Mouse (Mus musculus): ENCODE data around the gene Ak4. TPM values are rescaled to one million over a fixed set of nuclear protein-coding genes. Genes with fewer than 3 reads are reported as not detected.

Ak4 gene
- total RNA-seq, 2 experiments from 2014 or later = 1.6 to 2.7 TPM

DNA sequence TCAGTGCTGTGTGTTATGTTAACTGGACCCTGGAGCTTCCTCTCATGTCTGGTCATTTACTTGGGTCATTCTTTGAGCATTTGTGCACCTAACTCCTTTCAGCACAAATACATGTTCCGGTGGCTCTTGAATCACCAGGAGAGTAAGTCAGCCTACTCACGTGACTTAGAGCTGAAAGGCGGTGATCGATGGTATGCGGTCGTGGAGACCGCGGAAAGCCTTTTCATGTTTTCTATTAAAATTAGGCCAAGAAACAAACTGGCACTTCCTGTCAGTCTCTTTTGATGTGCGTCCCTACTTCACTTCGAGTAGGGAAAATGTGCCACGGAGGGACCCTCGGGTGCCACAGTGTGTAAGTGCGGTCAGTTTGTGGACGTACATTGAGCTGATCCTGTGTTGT is 96.8 kb downstream of the Ak4 start:
- no peak for DNase-seq

Other genes with a start within 250 kb of the Ak4 start
- gene Jak1, start 154.0 kb upstream of the Ak4 start, total RNA-seq (2021) = 10 to 100 TPM; 96.1 to 98.5 TPM
- under 1 TPM; 0.20 to 0.29 TPM for gene Dnajc6, start 77.4 kb downstream of the Ak4 start, total RNA-seq (2021)
- 10 to 100 TPM; 10.3 to 12.2 TPM for gene Leprot, start 228.4 kb downstream of the Ak4 start, total RNA-seq (2021)

Data from gastrocnemius, postnatal 25 days (tissue).